Mouse (Mus musculus) adrenal gland, adult (tissue): Measurements from ENCODE around the gene Gm10762.

Experiments used
- DNase-seq, 2 experiments: peaks; one replicate each; pipeline ENCODE4 v3.0.0; 2022 to 2023; ENCODE audit warnings: low spot score in 1 of 2; ENCODE audit not compliant: inconsistent age in 2 of 2

The Gm10762 gene

DNA sequence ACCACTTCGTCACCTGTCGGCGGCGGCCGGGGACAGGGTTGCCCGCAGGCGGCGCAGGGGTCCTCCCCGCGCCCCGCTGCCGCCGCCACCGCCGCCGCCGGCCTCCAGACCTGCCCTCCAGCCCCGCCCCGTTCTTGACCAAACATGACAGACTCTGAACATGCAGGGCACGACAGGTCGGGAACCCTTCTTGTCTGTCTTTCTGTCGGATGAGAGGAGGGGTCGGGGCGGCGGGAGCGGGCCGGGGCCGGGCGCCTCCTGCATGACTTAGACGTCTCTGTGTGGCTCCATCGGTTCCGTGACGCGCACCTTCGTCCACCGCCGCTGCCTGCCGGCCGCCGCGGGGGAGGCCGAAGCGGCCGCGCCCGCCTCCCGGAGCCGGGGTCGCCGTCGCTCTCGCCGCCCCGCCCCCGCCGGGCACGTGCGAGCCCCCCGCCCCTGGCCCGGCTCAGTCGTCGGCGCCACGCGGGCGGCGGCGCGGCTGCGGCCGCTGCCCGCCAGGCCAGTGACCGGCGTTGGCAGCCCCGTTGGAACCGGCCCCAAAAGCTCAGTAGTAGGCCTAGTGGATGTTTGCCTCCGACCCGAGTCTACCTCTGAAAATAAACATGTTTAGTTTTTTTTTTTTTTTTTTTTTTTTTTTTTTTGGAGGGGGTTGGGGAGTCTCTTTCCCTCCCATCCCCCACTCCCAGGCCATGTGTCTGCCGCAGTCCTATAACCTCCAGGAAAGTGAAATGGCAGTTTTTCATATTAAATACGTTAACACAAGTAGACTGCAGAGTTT, at the start of gene Gm10762:
Gene Gm10762 (minus strand): TSS at position 65 of the 781 bp plus-strand sequence.
- peak; percentile 87 to 96 for DNase-seq

DNA sequence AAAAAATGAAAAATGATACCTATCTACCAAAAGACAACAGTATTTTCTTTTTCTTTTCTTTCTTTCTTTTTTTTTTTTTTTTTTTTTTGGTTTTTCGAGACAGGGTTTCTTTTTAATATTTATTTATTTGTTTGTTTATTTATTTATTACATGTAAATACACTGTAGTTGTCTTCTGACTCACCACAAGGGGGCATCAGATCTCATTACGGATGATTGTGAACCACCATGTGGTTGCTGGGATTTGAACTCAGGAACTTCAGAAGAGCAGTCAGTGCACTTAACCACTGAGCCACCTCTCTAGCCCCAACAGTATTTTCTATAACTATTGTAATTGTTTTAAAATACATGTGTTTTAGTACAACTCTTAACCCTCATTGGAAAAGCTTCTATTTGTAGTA, 41.3 kb upstream of the Gm10762 start:
- peak in 1 of 2 experiments; percentile 50 for DNase-seq

- DNase-seq = no peak
Observed at GRCm38 (mm10) chr2:129006194-129006749, 38.7 kb upstream of the Gm10762 start.

- DNase-seq = no peak
Observed at GRCm38 (mm10) chr2:129004872-129005271, 37.3 kb upstream of the Gm10762 start.

- no peak for DNase-seq
Observed at GRCm38 (mm10) chr2:128984746-128985145, 17.2 kb upstream of the Gm10762 start.

DNA sequence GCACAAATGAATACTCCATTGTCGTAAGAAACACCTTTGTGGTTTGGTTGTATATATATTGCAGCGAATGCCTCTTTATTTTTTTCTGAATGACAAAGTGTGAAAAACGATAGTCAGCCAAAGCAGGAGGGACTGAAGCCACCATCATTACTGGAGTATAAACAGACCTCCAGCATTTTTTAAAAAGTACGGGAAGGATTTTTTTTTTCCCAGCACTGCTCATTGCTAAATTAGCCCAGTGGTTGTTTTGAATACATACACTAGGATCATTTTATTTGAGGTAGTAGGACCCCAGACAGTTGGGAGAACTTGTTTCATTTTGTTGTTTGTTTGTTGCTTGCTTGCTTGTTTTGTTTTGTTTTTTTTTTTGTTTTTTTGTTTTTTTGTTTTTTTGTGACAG, 8.0 kb upstream of the Gm10762 start:
- no peak for DNase-seq

DNA sequence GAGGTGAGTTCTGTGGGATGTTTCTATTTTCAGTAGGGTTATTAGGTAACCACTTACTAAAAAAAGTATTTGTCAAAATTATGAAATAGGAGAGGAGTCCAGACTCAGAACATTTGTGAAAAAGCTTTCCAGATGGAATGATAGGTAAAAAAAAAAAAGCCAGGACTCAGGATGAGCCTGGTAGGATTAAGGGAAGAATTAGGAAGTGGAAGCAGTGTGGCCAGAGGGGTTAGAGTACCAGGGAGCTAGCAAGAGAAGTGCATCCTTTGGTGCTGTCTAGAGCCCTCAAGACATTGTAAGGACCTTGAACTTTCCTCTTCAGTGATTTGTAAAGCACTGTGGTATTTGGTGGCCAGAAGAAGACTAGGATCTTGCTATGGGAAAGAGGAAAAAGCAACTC, 4.8 kb upstream of the Gm10762 start:
- DNase-seq = peak in 1 of 2 experiments; percentile 59

GRCm38 (mm10) chr2:128968475-128969083, 1.1 kb upstream of the Gm10762 start:
- DNase-seq = no peak

DNA sequence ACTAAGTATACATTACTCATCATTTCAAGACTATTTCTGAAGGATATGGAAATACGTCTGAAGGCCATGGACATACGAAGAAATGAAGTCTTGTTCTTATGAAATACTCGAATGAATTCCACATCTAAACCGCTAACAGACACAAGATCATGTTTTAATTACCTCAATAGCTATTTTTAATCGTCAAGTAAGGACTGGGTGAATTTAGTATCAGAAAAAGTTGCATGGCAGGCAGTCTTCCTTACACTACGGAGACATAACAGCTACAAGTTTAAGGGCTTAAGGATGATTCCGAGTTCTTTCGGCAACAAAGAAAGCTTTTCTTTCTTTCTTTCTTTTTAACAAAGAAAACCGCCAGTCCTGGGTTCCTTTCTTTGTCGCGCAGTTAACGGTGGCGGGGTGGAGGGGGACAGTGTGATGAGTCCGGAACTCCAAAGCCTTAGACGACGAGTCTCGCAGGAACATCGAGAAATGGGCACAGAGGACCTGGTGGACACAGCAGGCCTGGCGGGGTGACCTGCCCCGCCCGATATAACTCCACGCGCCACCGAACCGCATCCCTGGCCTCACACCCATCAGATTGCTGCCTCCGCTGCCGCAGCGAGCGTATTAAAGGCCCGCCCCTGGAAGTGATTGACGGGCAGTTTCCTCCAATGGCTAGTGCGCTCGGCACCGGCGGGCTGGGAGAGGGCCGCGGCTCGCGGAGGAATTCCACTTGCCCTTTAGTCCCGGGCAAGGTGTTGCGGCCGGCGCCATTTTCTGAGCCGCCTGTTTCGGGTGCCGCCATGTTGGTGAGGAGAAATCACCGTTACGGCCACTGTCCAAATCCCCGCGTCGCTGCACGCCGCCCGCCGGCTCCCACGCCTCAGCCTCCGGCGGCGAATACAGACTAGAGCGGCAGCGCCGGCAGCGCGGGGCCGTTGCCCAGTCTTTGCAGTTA, 614 bp downstream of the Gm10762 start, which contains the start of gene Zc3h6:
Gene Zc3h6 (plus strand): TSS at position 762 of the 940 bp plus-strand sequence.
- peak; percentile 99 to 100 for DNase-seq

DNA sequence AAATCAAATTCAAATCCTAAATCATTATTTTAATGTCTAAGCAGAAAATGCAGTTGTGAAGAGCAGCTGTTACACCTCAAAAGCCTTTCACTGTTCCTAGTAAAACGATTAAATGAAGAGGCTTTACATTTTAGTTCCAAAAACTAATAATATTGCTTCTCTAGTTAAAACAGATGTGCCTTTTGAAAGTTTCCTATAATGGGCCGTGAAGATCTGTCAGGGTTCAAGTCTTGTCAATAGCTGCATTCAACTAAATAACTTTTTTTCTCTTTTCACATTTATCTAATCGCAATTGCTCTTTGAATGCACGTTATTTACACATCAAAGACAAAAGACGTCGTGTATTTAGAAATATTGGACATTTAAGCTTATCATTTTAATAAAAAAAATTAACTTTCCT, 1.3 kb downstream of the Gm10762 start:
- DNase-seq = no peak

- DNase-seq = no peak
Observed at GRCm38 (mm10) chr2:128965505-128966105, 1.9 kb downstream of the Gm10762 start.

DNA sequence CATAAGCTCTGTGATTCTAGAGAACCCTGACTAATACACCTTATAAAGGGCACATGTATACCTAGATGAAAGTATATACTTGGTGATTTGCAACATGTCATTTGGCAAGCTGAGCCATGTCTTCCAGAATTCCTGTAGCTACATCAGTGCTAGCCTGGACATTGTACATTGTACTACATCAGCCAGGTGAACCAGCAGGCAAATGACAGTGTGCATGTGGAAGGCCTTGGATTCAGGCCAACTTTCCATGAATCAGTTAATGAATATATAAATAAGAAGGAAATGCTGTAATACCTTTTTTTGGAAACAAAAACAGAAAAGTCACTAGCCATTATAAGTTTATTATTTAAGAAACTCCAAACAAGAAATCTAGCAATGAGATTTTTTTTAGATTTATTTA, 13.3 kb downstream of the Gm10762 start:
- DNase-seq = no peak

- DNase-seq = peak; percentile 27 to 78
Observed at GRCm38 (mm10) chr2:128947962-128948588, 19.4 kb downstream of the Gm10762 start.

- peak; percentile 98 to 99 for DNase-seq
Observed at GRCm38 (mm10) chr2:128943538-128944528, 23.7 kb downstream of the Gm10762 start, which contains the start of gene Zc3h8. Zc3h8 (minus strand) TSS chr2:128944077.

- peak in 1 of 2 experiments; percentile 42 for DNase-seq
Observed at GRCm38 (mm10) chr2:128936256-128936655, 31.3 kb downstream of the Gm10762 start.

DNA sequence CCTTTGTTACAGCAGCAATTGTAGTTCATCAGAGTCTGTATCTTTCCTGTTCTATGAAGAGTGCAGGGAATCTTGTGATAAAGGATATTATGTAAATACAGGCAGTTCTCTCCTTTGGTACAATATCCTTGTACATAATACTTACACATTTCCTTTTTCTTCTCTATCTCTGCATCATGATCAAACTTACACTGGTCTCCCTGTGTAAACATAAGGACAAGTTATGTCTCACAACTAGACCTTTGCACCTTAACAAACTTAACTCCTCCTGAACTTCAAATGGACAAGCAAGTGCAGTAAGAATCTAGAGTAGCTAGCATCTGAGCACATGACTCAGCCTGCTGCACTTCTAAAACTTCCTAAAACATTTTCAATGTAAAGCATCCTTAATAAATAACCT, 36.8 kb downstream of the Gm10762 start:
- no peak for DNase-seq

DNA sequence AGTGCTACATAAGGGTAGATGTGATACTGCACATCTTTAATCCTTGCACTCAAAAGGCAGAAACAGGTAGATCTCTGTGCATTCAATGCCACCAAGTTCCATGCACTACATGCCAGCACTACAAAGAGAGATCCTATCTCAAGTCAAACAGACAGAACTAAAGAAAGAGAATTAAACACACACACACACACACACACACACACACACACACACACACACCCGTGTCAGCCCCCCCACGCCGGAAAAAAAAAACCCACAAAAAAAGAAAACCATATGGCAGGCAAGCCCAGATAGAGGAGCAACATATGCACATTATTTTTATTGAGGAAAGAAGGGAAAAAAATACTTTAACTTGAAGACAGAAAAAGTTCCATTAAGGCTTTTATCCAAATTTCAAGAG, 39.1 kb downstream of the Gm10762 start:
- DNase-seq = no peak

DNA sequence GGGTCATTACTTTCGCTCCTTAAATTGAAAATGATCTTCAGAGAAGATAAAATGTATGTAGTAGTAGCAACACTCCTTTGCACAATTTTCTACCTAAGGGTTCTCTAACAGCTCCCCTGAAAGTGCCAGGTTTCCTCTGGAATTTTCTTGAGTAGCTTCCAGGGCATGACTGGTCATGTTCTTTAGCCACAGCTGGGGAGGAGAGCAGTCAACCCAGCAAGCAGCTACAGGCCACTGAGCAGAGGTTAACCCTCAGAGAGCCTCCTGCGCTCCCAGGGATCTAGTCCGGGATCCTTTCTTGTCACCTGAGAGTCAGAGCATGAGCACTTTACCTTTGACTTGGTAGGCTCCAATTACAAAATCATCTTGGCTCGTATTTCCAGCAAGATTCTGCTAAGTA, 42.7 kb downstream of the Gm10762 start:
- no peak for DNase-seq
